Mouse (Mus musculus) retina, postnatal 1 day (tissue): Measurements from ENCODE around the gene Strip1.
A peak's percentile ranks its signal among the peaks of the same experiment; 100 is the strongest.

Experiments used
- DNase-seq: peaks from one replicate; pipeline ENCODE4 v3.0.0-alpha.2; 2012

Strip1 gene

GRCm38 (mm10) chr3:107626751-107627150 lies 4.7 kb downstream of the Strip1 start:
- no peak for DNase-seq

- no peak for DNase-seq
These were observed 6.0 kb downstream of the Strip1 start for GRCm38 (mm10) chr3:107625536-107625935.

- no peak for DNase-seq
These were observed 7.1 kb downstream of the Strip1 start for GRCm38 (mm10) chr3:107624424-107624823.

- DNase-seq: no peak
These were observed 9.0 kb downstream of the Strip1 start for GRCm38 (mm10) chr3:107622537-107622936.

GRCm38 (mm10) chr3:107621286-107622075 lies 10.0 kb downstream of the Strip1 start:
- no peak for DNase-seq

- DNase-seq: no peak
These were observed 11.6 kb downstream of the Strip1 start for GRCm38 (mm10) chr3:107619911-107620310.

- no peak for DNase-seq
These were observed 13.7 kb downstream of the Strip1 start for GRCm38 (mm10) chr3:107617800-107618199.

- peak; percentile 68 for DNase-seq
These were observed 18.5 kb downstream of the Strip1 start for GRCm38 (mm10) chr3:107612902-107613525.

GRCm38 (mm10) chr3:107611394-107611793 lies 20.1 kb downstream of the Strip1 start:
- DNase-seq: no peak

GRCm38 (mm10) chr3:107609376-107609775 lies 22.1 kb downstream of the Strip1 start:
- no peak for DNase-seq

- DNase-seq: no peak
These were observed 22.7 kb downstream of the Strip1 start for GRCm38 (mm10) chr3:107608808-107609207.

GRCm38 (mm10) chr3:107607221-107607620 lies 24.3 kb downstream of the Strip1 start:
- no peak for DNase-seq

- peak; percentile 84 for DNase-seq
These were observed 26.2 kb downstream of the Strip1 start for GRCm38 (mm10) chr3:107605304-107605703.

GRCm38 (mm10) chr3:107600127-107600526 lies 31.4 kb downstream of the Strip1 start:
- no peak for DNase-seq

- DNase-seq: peak; percentile 52
These were observed 33.7 kb downstream of the Strip1 start for GRCm38 (mm10) chr3:107597586-107598389.

- no peak for DNase-seq
These were observed 34.4 kb downstream of the Strip1 start for GRCm38 (mm10) chr3:107597134-107597533.

GRCm38 (mm10) chr3:107596559-107596958 lies 34.9 kb downstream of the Strip1 start:
- peak; percentile 64 for DNase-seq

- DNase-seq: peak; percentile 62
These were observed 35.5 kb downstream of the Strip1 start for GRCm38 (mm10) chr3:107595938-107596461.

- DNase-seq: peak; percentile 32
These were observed 36.1 kb downstream of the Strip1 start for GRCm38 (mm10) chr3:107595264-107595937.

- peak; percentile 52 for DNase-seq
These were observed 36.7 kb downstream of the Strip1 start, which contains the start of gene Alx3 for GRCm38 (mm10) chr3:107594662-107595263. Alx3 (plus strand) TSS chr3:107595031.

- DNase-seq: no peak
These were observed 37.9 kb downstream of the Strip1 start for GRCm38 (mm10) chr3:107593632-107594031.

GRCm38 (mm10) chr3:107591612-107592011 lies 39.9 kb downstream of the Strip1 start:
- DNase-seq: no peak
